Mouse (Mus musculus) erythroblast, embryonic 14.5 days (primary cell): ENCODE measurements around the gene Rpia. TPM values are rescaled to one million over a fixed set of nuclear protein-coding genes. Genes with fewer than 3 reads are reported as not detected.

Source experiments
- H3K27me3 ChIP-seq: 2 replicates; pipeline ENCODE4 v1.6.1; 2012; ENCODE audit warnings: inconsistent platforms; ENCODE audit not compliant: control insufficient read depth
- H3K36me3 ChIP-seq: 2 replicates; pipeline ENCODE4 v1.6.1; 2012; ENCODE audit warnings: mild to moderate bottlenecking, inconsistent platforms; ENCODE audit not compliant: control insufficient read depth
- H3K4me1 ChIP-seq: 2 replicates; pipeline ENCODE4 v1.6.1; 2012; ENCODE audit warnings: inconsistent platforms; ENCODE audit not compliant: control insufficient read depth
- H3K4me3 ChIP-seq: replicated peaks from 2 replicates; pipeline ENCODE3; 2012; ENCODE audit warnings: moderate library complexity, mild to moderate bottlenecking, inconsistent platforms
- H3K9me3 ChIP-seq: 2 replicates; pipeline ENCODE4 v1.6.1; 2012; ENCODE audit warnings: low read length, inconsistent platforms, mixed read lengths; ENCODE audit not compliant: control insufficient read depth
- GATA1 ChIP-seq: IDR thresholded peaks from 2 replicates; pipeline ENCODE4 v1.6.1; 2012; ENCODE audit warnings: low read length, inconsistent platforms, mixed read lengths
- TAL1 ChIP-seq: IDR thresholded peaks from 3 replicates; pipeline ENCODE4 v1.6.1; 2012; ENCODE audit warnings: low read length, inconsistent platforms, mixed read lengths
- polyA plus RNA-seq: library from polyadenylated mRNA; stranded (reverse); fragments of >175 nt; gene quantifications from 2 replicates; pipeline ENCODE4 v1.2.3, GENCODE M21; 2012

Rpia gene
- polyA plus RNA-seq, 1 experiment, result 1.7 TPM

- Histone ChIP-seq H3K4me1 (peaks cover 78% of the 10 kb centered on the region), H3K36me3 (peaks cover 60% of the 10 kb centered on the region), H3K4me3 (peak overlapping the region; percentile 79), H3K27me3 (no peaks in the 10 kb centered on the region), H3K9me3 (no peaks in the 10 kb centered on the region)
- TF ChIP-seq TAL1, result no peak
- TF ChIP-seq GATA1, result no peak
Observed at GRCm38 (mm10) chr6:70789134-70789533, 2.9 kb downstream of the Rpia start.

GRCm38 (mm10) chr6:70787524-70787923 is 4.5 kb downstream of the Rpia start:
- Histone ChIP-seq H3K36me3 (peaks cover 74% of the 10 kb centered on the region), H3K4me3 (no peak overlapping the region), H3K4me1 (peaks cover 62% of the 10 kb centered on the region), H3K9me3 (no peaks in the 10 kb centered on the region), H3K27me3 (no peaks in the 10 kb centered on the region)
- TF ChIP-seq GATA1 (no peak), TAL1 (no peak)

GRCm38 (mm10) chr6:70785852-70786251 is 6.2 kb downstream of the Rpia start:
- H3K4me1 ChIP-seq, result peaks cover 53% of the 10 kb centered on the region
- H3K36me3 ChIP-seq, result peaks cover 89% of the 10 kb centered on the region
- no peak overlapping the region for H3K4me3 ChIP-seq
- TF ChIP-seq GATA1 (no peak), TAL1 (no peak)
- no peaks in the 10 kb centered on the region for H3K27me3 ChIP-seq
- no peaks in the 10 kb centered on the region for H3K9me3 ChIP-seq

GRCm38 (mm10) chr6:70784811-70785210 is 7.2 kb downstream of the Rpia start:
- no peaks in the 10 kb centered on the region for H3K27me3 ChIP-seq
- peaks cover 43% of the 10 kb centered on the region for H3K4me1 ChIP-seq
- no peak overlapping the region for H3K4me3 ChIP-seq
- peaks cover 93% of the 10 kb centered on the region for H3K36me3 ChIP-seq
- no peaks in the 10 kb centered on the region for H3K9me3 ChIP-seq
- TF ChIP-seq TAL1, result no peak
- TF ChIP-seq GATA1, result no peak

GRCm38 (mm10) chr6:70781336-70781735 is 10.7 kb downstream of the Rpia start:
- Histone ChIP-seq H3K9me3 (no peaks in the 10 kb centered on the region), H3K27me3 (no peaks in the 10 kb centered on the region), H3K4me3 (no peak overlapping the region), H3K36me3 (peaks cover 87% of the 10 kb centered on the region), H3K4me1 (peaks cover 21% of the 10 kb centered on the region)
- TF ChIP-seq GATA1 (no peak), TAL1 (no peak)

- no peaks in the 10 kb centered on the region for H3K27me3 ChIP-seq
- H3K9me3 ChIP-seq, result no peaks in the 10 kb centered on the region
- H3K36me3 ChIP-seq, result peaks cover 88% of the 10 kb centered on the region
- H3K4me1 ChIP-seq, result peaks cover 16% of the 10 kb centered on the region
- H3K4me3 ChIP-seq, result no peak overlapping the region
- no peak for TF ChIP-seq GATA1
Observed at GRCm38 (mm10) chr6:70774372-70774771, 17.7 kb downstream of the Rpia start.

GRCm38 (mm10) chr6:70773769-70774168 is 18.3 kb downstream of the Rpia start:
- Histone ChIP-seq H3K27me3 (no peaks in the 10 kb centered on the region), H3K4me3 (no peak overlapping the region), H3K9me3 (no peaks in the 10 kb centered on the region), H3K4me1 (peaks cover 12% of the 10 kb centered on the region), H3K36me3 (peaks cover 91% of the 10 kb centered on the region)
- TF ChIP-seq GATA1 (no peak), TAL1 (no peak)

GRCm38 (mm10) chr6:70768769-70769168 is 23.3 kb downstream of the Rpia start:
- Histone ChIP-seq H3K4me1 (0 out of 2 replicates have a peak, but pooled peaks cover under 1% of the 10 kb centered on the region), H3K9me3 (no peaks in the 10 kb centered on the region), H3K36me3 (peaks cover 89% of the 10 kb centered on the region), H3K4me3 (no peak overlapping the region), H3K27me3 (no peaks in the 10 kb centered on the region)
- TF ChIP-seq GATA1 (no peak), TAL1 (no peak)

- Histone ChIP-seq H3K4me1 (no peaks in the 10 kb centered on the region), H3K27me3 (no peaks in the 10 kb centered on the region), H3K36me3 (peaks cover 52% of the 10 kb centered on the region), H3K9me3 (no peaks in the 10 kb centered on the region), H3K4me3 (no peak overlapping the region)
- TF ChIP-seq GATA1 (no peak), TAL1 (no peak)
Observed at GRCm38 (mm10) chr6:70765076-70765475, 27.0 kb downstream of the Rpia start.

- H3K4me3 ChIP-seq, result no peak overlapping the region
- peaks cover 46% of the 10 kb centered on the region for H3K36me3 ChIP-seq
- no peaks in the 10 kb centered on the region for H3K27me3 ChIP-seq
- H3K4me1 ChIP-seq, result no peaks in the 10 kb centered on the region
- TF ChIP-seq GATA1, result no peak
- no peak for TF ChIP-seq TAL1
- no peaks in the 10 kb centered on the region for H3K9me3 ChIP-seq
Observed at GRCm38 (mm10) chr6:70764551-70764950, 27.5 kb downstream of the Rpia start.
